Mouse (Mus musculus): ENCODE measurements at regions not wholly inside any gene's neighbourhood (a gene's known extent, or its start where the extent isn't known, plus 50 kb on each side); places are given as distances from the start of the nearest gene placed in this dataset.

GRCm38 (mm10) chr5:132671496-132671895 lies 128.4 kb upstream of the Auts2 start:
- no peak for DNase-seq (ENCODE audit: low spot score in 2 of 2)

GRCm38 (mm10) chr5:132667316-132667715 lies 124.2 kb upstream of the Auts2 start:
- no peak for DNase-seq (ENCODE audit: low spot score in 2 of 2)

- DNase-seq (ENCODE audit: low spot score in 2 of 2), result no peak
These were observed 118.1 kb upstream of the Auts2 start for GRCm38 (mm10) chr5:132661266-132661665.

GRCm38 (mm10) chr5:132660036-132660435 lies 116.9 kb upstream of the Auts2 start:
- DNase-seq (ENCODE audit: low spot score in 2 of 2), result no peak

- DNase-seq (ENCODE audit: low spot score in 2 of 2), result no peak
These were observed 111.2 kb upstream of the Auts2 start for GRCm38 (mm10) chr5:132654382-132654781.

GRCm38 (mm10) chr5:132653694-132654300 lies 110.7 kb upstream of the Auts2 start:
- DNase-seq (ENCODE audit: low spot score in 2 of 2), result no peak

GRCm38 (mm10) chr5:132652201-132652600 lies 109.1 kb upstream of the Auts2 start:
- no peak for DNase-seq (ENCODE audit: low spot score in 2 of 2)

- DNase-seq (ENCODE audit: low spot score in 2 of 2), result no peak
These were observed 106.6 kb upstream of the Auts2 start for GRCm38 (mm10) chr5:132649771-132650170.

GRCm38 (mm10) chr5:132648751-132649150 lies 105.6 kb upstream of the Auts2 start:
- no peak for DNase-seq (ENCODE audit: low spot score in 2 of 2)

GRCm38 (mm10) chr5:132644646-132645172 lies 101.6 kb upstream of the Auts2 start:
- DNase-seq (ENCODE audit: low spot score in 2 of 2), result no peak

- DNase-seq (ENCODE audit: low spot score in 2 of 2), result no peak
These were observed 100.1 kb upstream of the Auts2 start for GRCm38 (mm10) chr5:132643270-132643669.

GRCm38 (mm10) chr5:132633198-132633884 lies 90.2 kb upstream of the Auts2 start:
- no peak for DNase-seq (ENCODE audit: low spot score in 2 of 2)

- DNase-seq (ENCODE audit: low spot score in 2 of 2), result no peak
These were observed 78.6 kb upstream of the Auts2 start for GRCm38 (mm10) chr5:132621751-132622150.

GRCm38 (mm10) chr5:132617241-132617640 lies 74.1 kb upstream of the Auts2 start:
- DNase-seq (ENCODE audit: low spot score in 2 of 2), result no peak

- no peak for DNase-seq (ENCODE audit: low spot score in 2 of 2)
These were observed 66.1 kb upstream of the Auts2 start for GRCm38 (mm10) chr5:132609251-132609650.

GRCm38 (mm10) chr5:132606216-132606615 lies 63.1 kb upstream of the Auts2 start:
- no peak for DNase-seq (ENCODE audit: low spot score in 2 of 2)

- no peak for DNase-seq (ENCODE audit: low spot score in 2 of 2)
These were observed 51.7 kb upstream of the Auts2 start for GRCm38 (mm10) chr5:132594796-132595195.

Measured in layer of hippocampus, adult 8-10 months (tissue).